In the genomic region with DNA sequence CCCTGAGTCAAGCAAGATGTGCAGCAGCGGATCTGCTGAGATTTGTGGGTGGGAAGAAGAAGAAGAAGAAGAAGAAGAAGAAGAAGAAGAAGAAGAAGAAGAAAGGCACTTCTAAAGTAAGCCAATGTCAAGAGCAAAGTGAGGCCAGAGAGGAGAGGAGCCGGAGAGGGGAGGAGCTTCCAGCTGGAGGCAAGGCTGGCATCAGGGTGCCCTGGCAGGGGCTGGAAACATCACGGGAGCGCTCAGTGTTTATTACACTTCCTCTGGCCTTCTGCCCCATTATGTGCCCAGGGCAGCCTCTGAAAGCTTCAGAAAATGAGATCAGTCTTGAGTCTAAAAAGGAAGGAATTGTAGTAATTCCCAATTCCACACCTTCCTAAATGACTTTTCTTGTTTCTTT, we compare ENCODE assay signal across 28 mouse cellular contexts.
DNase-seq lines count a peak whose midpoint lies in the region; ATAC-seq lines count a peak whose summit lies in the region.
"Had no signal": no experiment of that assay in that cellular context is flagged by ENCODE, and none has a peak within 500 bp of the region (broad histone marks: within the 10 kb centered on the region; RNA-seq: fewer than 3 reads in every experiment).

No protein-coding gene starts in this region.

- H3K27me3 ChIP-seq in kidney, embryonic 16.5 days (ENCODE audit: insufficient read depth, low read length), result no peaks in the 10 kb centered on the region
- H3K27me3 ChIP-seq: CH12.LX; embryonic facial prominence, embryonic 13.5 days; embryonic facial prominence, embryonic 15.5 days; forebrain, embryonic 12.5 days; Patski had no signal

- peaks cover 4% of the 10 kb centered on the region; the same call in 1 of the 2 replicates for H3K9me3 ChIP-seq in kidney, embryonic 16.5 days (ENCODE audit: low read length)
- H3K9me3 ChIP-seq: embryonic facial prominence, embryonic 13.5 days; embryonic facial prominence, embryonic 15.5 days had no signal

- peak; percentile 61 for DNase-seq in heart, adult 11 months
- DNase-seq in heart, adult 8-10 months (ENCODE audit: low spot score), result no peak
- peak; percentile 33 to 44 for DNase-seq in kidney, postnatal 36 days
- DNase-seq in lung, postnatal 36 days, result peak; percentile 12
- DNase-seq in lung, postnatal 25 days (ENCODE audit: low spot score), result no peak
- DNase-seq: adrenal gland, adult 8-10 months; adrenal gland, postnatal 14 days; adrenal gland, postnatal 36 days; B cell, adult 2 months; cerebellum, adult 11 months; cerebellum, adult 8-10 months; cerebellum, adult 9-11 months; cerebellum, postnatal 14 days; cerebellum, postnatal 36 days; embryo, embryonic 11 days had no signal

- H3K9ac ChIP-seq in kidney, embryonic 16.5 days (replicated peaks; ENCODE audit: low read length), result no peak overlapping the region
- H3K9ac ChIP-seq: embryonic facial prominence, embryonic 13.5 days; embryonic facial prominence, embryonic 15.5 days; forebrain, embryonic 12.5 days had no signal

- peaks cover 62% of the 10 kb centered on the region for H3K36me3 ChIP-seq in kidney, embryonic 16.5 days (ENCODE audit: insufficient read depth, low read length)
- H3K36me3 ChIP-seq: G1E had no signal

- H3K4me3 ChIP-seq in kidney, embryonic 16.5 days (ENCODE audit: low read length), result no peak overlapping the region
- H3K4me3 ChIP-seq: embryonic facial prominence, embryonic 13.5 days; embryonic facial prominence, embryonic 15.5 days; erythroblast, embryonic 14.5 days; forebrain, embryonic 10.5 days; forebrain, embryonic 12.5 days had no signal

- no peaks in the 10 kb centered on the region for H3K4me1 ChIP-seq in kidney, embryonic 16.5 days (ENCODE audit: insufficient read depth, low read length)
- H3K4me1 ChIP-seq: embryonic facial prominence, embryonic 13.5 days; embryonic facial prominence, embryonic 15.5 days; forebrain, embryonic 10.5 days; forebrain, embryonic 12.5 days had no signal

- H3K27ac ChIP-seq in kidney, embryonic 16.5 days (ENCODE audit: low read length), result no peak overlapping the region
- H3K27ac ChIP-seq: embryonic facial prominence, embryonic 13.5 days; embryonic facial prominence, embryonic 15.5 days; forebrain, embryonic 10.5 days; forebrain, embryonic 12.5 days had no signal

- 83% methylated on average over 4 of the region's 4 CpGs for WGBS in kidney, embryonic 16.5 days

- no peak for ATAC-seq in kidney, embryonic 16.5 days (ENCODE audit: low FRiP score, low TSS enrichment)
- ATAC-seq: activated CD4-positive, CD25-positive, alpha-beta regulatory T cell, adult 4 months; CD4-positive, CD25-positive, alpha-beta regulatory T cell, adult 4 months; forebrain, embryonic 14.5 days; forebrain, embryonic 16.5 days; Patski had no signal

- no peak overlapping the region for H3K4me2 ChIP-seq in kidney, embryonic 16.5 days (replicated peaks; ENCODE audit: low read depth, low read length)
- H3K4me2 ChIP-seq: embryonic facial prominence, embryonic 13.5 days; embryonic facial prominence, embryonic 15.5 days; forebrain, embryonic 12.5 days had no signal

Comparison
In these comparisons a context has a peak if more than half of its experiments do, and no peak if none do; other contexts are left out.
1. DNase-seq: peak in heart, adult 11 months (single experiment), kidney, postnatal 36 days (2 of 2) and lung, postnatal 36 days (single experiment); none in heart, adult 8-10 months (single experiment) and lung, postnatal 25 days (single experiment).